Mouse (Mus musculus) gastrocnemius, postnatal 14 days (tissue): ENCODE measurements around the gene Arl5c. TPM values are rescaled to one million over a fixed set of nuclear protein-coding genes. Genes with fewer than 3 reads are reported as not detected.
"Not testable (repeated sequence)": the region's sequence is repeated elsewhere in the genome, so short reads cannot be mapped to it uniquely, and the experiment has no call there.

Experiments
- DNase-seq: peaks from one replicate; pipeline ENCODE4 v3.0.0; 2021; ENCODE audit warnings: mixed read lengths
- intact Hi-C: fragments of 180-260 bp; cut with DNase I; formaldehyde crosslinking; loops from one replicate; pipeline ENCODE4 v1.15.1; 2025; ENCODE audit warnings: low total_unique reads
- microRNA-seq, 2 experiments: library from miRNA; unstranded; fragments of <30 nt; microRNA quantifications; one replicate each; pipeline ENCODE4 v1.2.0; 2021
- total RNA-seq, 2 experiments: library from RNA; stranded (reverse); gene quantifications; 2 replicates each; pipeline ENCODE4 v1.2.3; 2021

Arl5c gene
- total RNA-seq, 2 experiments from 2014 or later = 0.64 to 0.75 TPM

DNA sequence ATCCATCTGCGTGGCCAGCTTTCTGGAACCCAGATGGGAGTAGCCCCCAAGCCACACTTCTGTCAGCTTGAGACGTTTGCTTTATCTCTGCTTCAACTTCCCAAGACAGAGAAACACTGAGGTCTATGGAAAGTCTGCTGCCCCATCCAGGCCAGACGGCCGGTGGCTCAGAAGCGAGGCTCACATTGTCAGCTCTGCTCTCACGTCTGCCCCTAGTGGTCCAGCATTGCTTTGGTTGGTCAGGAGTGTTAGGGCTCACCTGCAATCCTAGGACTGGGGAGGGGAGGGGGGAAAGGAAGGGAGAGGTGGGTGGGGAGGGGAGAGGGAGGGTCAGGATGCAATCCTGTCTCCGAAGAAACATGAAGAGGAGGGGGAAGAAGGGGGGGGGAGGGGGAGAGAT is 48.6 kb downstream of the Arl5c start:
- intact Hi-C loops = no loop called here
- peak; percentile 25 for DNase-seq

DNA sequence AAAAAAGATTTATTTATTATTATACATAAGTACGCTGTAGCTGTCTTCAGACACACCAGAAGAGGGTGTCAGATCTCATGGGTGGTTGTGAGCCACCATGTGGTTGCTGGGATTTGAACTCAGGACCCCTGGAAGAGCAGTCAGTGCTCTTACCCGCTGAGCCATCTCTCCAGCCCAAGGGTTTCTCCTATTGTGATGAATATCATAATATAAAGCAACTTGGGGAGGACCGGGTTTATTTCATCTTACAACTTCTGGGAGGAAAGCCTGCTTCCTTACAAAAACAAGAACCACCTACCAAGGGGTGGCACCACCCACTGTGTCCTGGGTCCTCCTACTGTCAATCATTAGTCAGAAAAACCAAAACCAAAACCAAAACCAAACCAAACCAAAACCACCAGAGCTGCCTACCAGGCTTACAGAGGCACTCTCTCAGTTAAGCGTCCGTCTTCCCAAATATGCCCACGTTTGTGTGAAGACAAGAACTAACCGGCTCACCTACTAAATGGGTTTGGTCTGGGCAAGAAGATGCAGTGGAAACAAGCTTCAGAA is 50.2 kb downstream of the Arl5c start:
- intact Hi-C loops, DNase-seq: not testable (repeated sequence)

DNA sequence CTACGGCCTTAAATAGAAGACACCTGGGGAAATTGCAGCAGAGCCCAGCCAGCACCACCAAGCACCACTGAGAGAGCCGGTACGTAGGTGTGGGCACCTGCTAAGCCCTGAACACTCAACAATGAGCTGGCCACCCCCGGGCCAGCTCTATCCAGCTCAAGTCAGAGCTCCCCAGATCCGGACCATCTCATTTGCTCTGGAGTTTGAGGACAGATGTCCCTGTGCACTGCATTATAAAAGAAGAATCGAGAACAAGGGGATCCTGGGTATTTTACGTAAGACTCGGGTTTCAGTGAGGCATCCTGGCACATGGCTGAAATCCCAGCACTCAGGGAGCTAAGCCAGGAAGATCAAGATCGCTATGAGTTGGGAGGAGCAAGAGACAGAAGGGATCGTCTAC is 51.0 kb downstream of the Arl5c start:
- intact Hi-C loops = no loop called here
- DNase-seq = no peak

DNA sequence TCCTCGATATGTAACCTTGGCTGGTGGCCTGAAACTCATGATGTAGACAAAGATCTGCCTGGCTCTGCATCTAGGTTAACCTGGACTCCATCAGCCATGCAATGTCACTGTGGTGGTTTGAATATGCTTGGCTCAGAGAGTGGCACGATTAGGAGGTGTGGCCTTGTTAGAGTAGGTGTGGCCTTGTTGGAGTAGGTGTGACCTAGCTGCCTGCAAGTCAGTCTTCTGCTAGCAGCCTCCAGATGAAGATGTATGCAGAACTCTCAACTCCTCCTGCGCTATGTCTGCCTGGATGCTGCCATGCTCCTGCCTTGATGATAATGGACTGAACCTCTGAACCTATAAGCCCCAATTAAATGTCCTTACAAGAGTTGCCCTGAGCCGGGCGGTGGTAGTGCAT is 52.7 kb downstream of the Arl5c start:
- intact Hi-C loops = no loop called here
- DNase-seq = no peak

DNA sequence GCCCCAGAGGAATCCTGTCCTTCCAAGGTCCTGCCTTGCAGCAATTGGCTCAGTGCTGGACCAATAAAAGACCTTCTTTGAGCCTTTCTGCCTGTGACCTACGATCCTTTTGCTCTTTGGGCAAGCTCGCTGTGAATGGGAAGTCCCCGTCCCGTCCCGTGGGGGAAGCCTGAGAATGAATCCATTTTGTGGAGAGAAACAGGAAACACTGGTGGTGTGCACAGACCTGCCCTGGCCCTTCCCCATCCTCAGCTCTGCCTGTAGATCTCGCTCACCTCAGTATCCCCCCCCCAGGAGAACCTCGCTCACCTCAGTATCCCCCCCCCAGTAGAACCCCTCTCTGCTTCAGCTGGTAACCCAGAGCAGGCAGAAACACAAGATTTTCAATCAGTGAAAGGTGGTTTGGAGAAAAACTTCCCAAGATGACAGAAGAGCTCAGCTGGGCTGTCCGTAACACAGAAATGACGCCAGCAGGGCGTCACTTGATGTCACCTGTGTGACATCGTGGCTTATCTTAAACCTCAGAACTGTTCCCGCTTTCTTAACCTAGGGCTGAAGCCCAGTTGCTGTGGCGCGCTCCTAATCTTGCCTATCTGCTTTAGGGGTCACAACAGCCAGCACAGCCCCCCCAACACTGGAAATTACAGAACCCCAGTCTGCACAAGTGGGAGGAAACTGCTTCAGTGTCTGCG is 53.4 kb downstream of the Arl5c start:
- no peak for DNase-seq
- intact Hi-C loops = no loop called here

Small RNAs within 50 kb of the gene (microRNA-seq; reads per million reads assigned to microRNA genes)
- 0 reads per million in 2 experiments for gene Gm22461
- gene Gm27597 = 0 reads per million in 2 experiments

Other genes starting within 250 kb of the Arl5c start
- gene Cwc25, start 229.6 kb downstream of the Arl5c start, total RNA-seq = 1 to 10 TPM; 6.0 to 6.7 TPM
- gene 1700001P01Rik, start 220.3 kb downstream of the Arl5c start, total RNA-seq = not detected
- 100 to 1,000 TPM; 607 to 676 TPM for gene Rpl23, start 213.7 kb downstream of the Arl5c start, total RNA-seq
- gene Lasp1, start 197.2 kb downstream of the Arl5c start, total RNA-seq = 10 to 100 TPM; 29.9 to 39.5 TPM
- gene B230217C12Rik, start 155.4 kb downstream of the Arl5c start, total RNA-seq = 1 to 10 TPM in 1 of 2 experiments, under 1 TPM in 1; 0.84 to 1.5 TPM
- gene Fbxo47, start 112.0 kb downstream of the Arl5c start, total RNA-seq = under 1 TPM; 0.11 to 0.12 TPM
- 1 to 10 TPM; 6.2 to 8.0 TPM for gene Plxdc1, start 9.7 kb downstream of the Arl5c start, total RNA-seq
- gene Cacnb1, start 26.9 kb upstream of the Arl5c start, total RNA-seq = 100 to 1,000 TPM; 281 to 311 TPM
- gene Rpl19, start 30.5 kb upstream of the Arl5c start, total RNA-seq = 100 to 1,000 TPM; 628 to 686 TPM
- under 1 TPM; 0.07 to 0.29 TPM for gene Stac2, start 57.3 kb upstream of the Arl5c start, total RNA-seq
- gene Fbxl20, start 154.2 kb upstream of the Arl5c start, total RNA-seq = 10 to 100 TPM in 1 of 2 experiments, 1 to 10 TPM in 1; 8.9 to 12.1 TPM
- gene Med1, start 197.1 kb upstream of the Arl5c start, total RNA-seq = 10 to 100 TPM; 23.0 to 24.6 TPM
- gene Cdk12, start 206.9 kb upstream of the Arl5c start, total RNA-seq = 10 to 100 TPM; 14.6 to 17.0 TPM